Mouse (Mus musculus): ENCODE results near the gene Casr.

GRCm38 (mm10) chr16:36460426-36460825, 101.5 kb downstream of the Casr start:
- TF ChIP-seq CTCF (IDR thresholded peaks at IDR 0.05; ENCODE audit: low read depth) (no peak), EP300 (optimal IDR thresholded peaks at IDR 0.05) (no peak)

Data from stomach, postnatal 0 days (tissue).